Mouse (Mus musculus) layer of hippocampus, adult 9-11 months (tissue): ENCODE measurements around the gene Abca4.

Source experiments
- DNase-seq: peaks from one replicate; pipeline ENCODE4 v3.0.0; 2022

Gene Abca4

GRCm38 (mm10) chr3:122111141-122111981, 67.1 kb downstream of the Abca4 start:
- no peak for DNase-seq

GRCm38 (mm10) chr3:122118651-122119214, 74.5 kb downstream of the Abca4 start:
- DNase-seq: no peak

- no peak for DNase-seq
Observed at GRCm38 (mm10) chr3:122119733-122120132, 75.5 kb downstream of the Abca4 start.

GRCm38 (mm10) chr3:122120217-122120616, 76.0 kb downstream of the Abca4 start:
- no peak for DNase-seq

GRCm38 (mm10) chr3:122122127-122122663, 78.0 kb downstream of the Abca4 start:
- peak; percentile 76 for DNase-seq

- DNase-seq: no peak
Observed at GRCm38 (mm10) chr3:122122838-122123237, 78.6 kb downstream of the Abca4 start.

GRCm38 (mm10) chr3:122128999-122129493, 84.8 kb downstream of the Abca4 start:
- DNase-seq: no peak

GRCm38 (mm10) chr3:122130771-122131170, 86.5 kb downstream of the Abca4 start:
- DNase-seq: no peak

GRCm38 (mm10) chr3:122131633-122132032, 87.4 kb downstream of the Abca4 start:
- no peak for DNase-seq

- no peak for DNase-seq
Observed at GRCm38 (mm10) chr3:122133255-122133654, 89.0 kb downstream of the Abca4 start.

- DNase-seq: no peak
Observed at GRCm38 (mm10) chr3:122133840-122134239, 89.6 kb downstream of the Abca4 start.

- peak; percentile 23 for DNase-seq
Observed at GRCm38 (mm10) chr3:122140589-122141400, 96.6 kb downstream of the Abca4 start.

- DNase-seq: no peak
Observed at GRCm38 (mm10) chr3:122142256-122142922, 98.1 kb downstream of the Abca4 start.

GRCm38 (mm10) chr3:122143432-122143831, 99.2 kb downstream of the Abca4 start:
- DNase-seq: no peak

GRCm38 (mm10) chr3:122145430-122145829, 101.2 kb downstream of the Abca4 start:
- no peak for DNase-seq

- DNase-seq: no peak
Observed at GRCm38 (mm10) chr3:122150836-122151235, 106.6 kb downstream of the Abca4 start.

GRCm38 (mm10) chr3:122152431-122152830, 108.2 kb downstream of the Abca4 start:
- DNase-seq: peak; percentile 14

GRCm38 (mm10) chr3:122154080-122154479, 109.8 kb downstream of the Abca4 start:
- no peak for DNase-seq

- no peak for DNase-seq
Observed at GRCm38 (mm10) chr3:122159447-122159846, 115.2 kb downstream of the Abca4 start.

- no peak for DNase-seq
Observed at GRCm38 (mm10) chr3:122169616-122170178, 125.5 kb downstream of the Abca4 start.

- DNase-seq: peak; percentile 32
Observed at GRCm38 (mm10) chr3:122170621-122171309, 126.5 kb downstream of the Abca4 start.
